Mouse (Mus musculus) adrenal gland, adult 18-20 months (tissue): ENCODE results near the gene Klhl9. TPM values are rescaled to one million over a fixed set of nuclear protein-coding genes. Genes with fewer than 3 reads are reported as not detected.
"Not testable (repeated sequence)": the region's sequence is repeated elsewhere in the genome, so short reads cannot be mapped to it uniquely, and the experiment has no call there.

Experiments
- DNase-seq, 2 experiments: peaks; one replicate each; pipeline ENCODE4 v3.0.0; 2021 to 2022; ENCODE audit warnings: low spot score in 2 of 2
- long read RNA-seq, 2 experiments: library from polyadenylated mRNA; stranded (forward); transcript quantifications; one replicate each; pipeline ENCODE4 v2.0.0; 2021
- total RNA-seq, 2 experiments: library from RNA; stranded (reverse); gene quantifications; 1 replicate in 1 of 2; 2 replicates in 1 of 2; pipeline ENCODE4 v1.2.3; 2021

Gene Klhl9
- 10 to 100 TPM; 77.8 to 85.0 TPM for total RNA-seq
- long read RNA-seq, experiment 1, full-length matches to known transcripts = 31 of 31 reads
- long read RNA-seq, experiment 1, partial matches to known transcripts = 0 of 31 reads
- long read RNA-seq, experiment 1, other reads (novel, unspliced or antisense) = 0 of 31 reads
- long read RNA-seq, experiment 2, full-length matches to known transcripts = 46 of 46 reads
- long read RNA-seq, experiment 2, partial matches to known transcripts = 0 of 46 reads
- long read RNA-seq, experiment 2, other reads (novel, unspliced or antisense) = 0 of 46 reads

GRCm38 (mm10) chr4:88721791-88722721, at the start of gene Klhl9, which contains the start of gene Gm26566:
TSS of gene Klhl9 (minus strand) at chr4:88722465.
TSS of gene Gm26566 (plus strand) at chr4:88721805.
- peak; percentile 89 for DNase-seq

- peak; percentile 37 for DNase-seq
These were observed 41.2 kb upstream of the Klhl9 start for GRCm38 (mm10) chr4:88763384-88764018.

GRCm38 (mm10) chr4:88762341-88762740, 40.1 kb upstream of the Klhl9 start:
- peak in 1 of 2 experiments; percentile 15 for DNase-seq

GRCm38 (mm10) chr4:88761776-88762175, 39.5 kb upstream of the Klhl9 start:
- DNase-seq = peak; percentile 65 to 71

GRCm38 (mm10) chr4:88760431-88760830, 38.2 kb upstream of the Klhl9 start:
- peak; percentile 57 to 67 for DNase-seq

- DNase-seq = peak in 1 of 2 experiments; percentile 16
These were observed 37.5 kb upstream of the Klhl9 start, which contains the start of gene Gm13283 for GRCm38 (mm10) chr4:88759610-88760268. TSS of gene Gm13283 (plus strand) at chr4:88760119.

- not testable (repeated sequence) for DNase-seq
These were observed 36.5 kb upstream of the Klhl9 start for GRCm38 (mm10) chr4:88758751-88759150.

GRCm38 (mm10) chr4:88757628-88758031, 35.4 kb upstream of the Klhl9 start:
- peak; percentile 86 to 90 for DNase-seq

- peak; percentile 8 to 21 for DNase-seq
These were observed 34.6 kb upstream of the Klhl9 start for GRCm38 (mm10) chr4:88756581-88757513.

- DNase-seq = peak; percentile 70 to 75
These were observed 32.6 kb upstream of the Klhl9 start, which contains the start of gene Gm13271 for GRCm38 (mm10) chr4:88754818-88755340. TSS of gene Gm13271 (plus strand) at chr4:88754868.

- no peak for DNase-seq
These were observed 27.7 kb upstream of the Klhl9 start for GRCm38 (mm10) chr4:88749926-88750325.

- DNase-seq = no peak
These were observed 21.9 kb upstream of the Klhl9 start for GRCm38 (mm10) chr4:88744207-88744606.

- DNase-seq = no peak
These were observed 20.6 kb upstream of the Klhl9 start for GRCm38 (mm10) chr4:88742771-88743371.

- no peak for DNase-seq
These were observed 19.2 kb upstream of the Klhl9 start for GRCm38 (mm10) chr4:88741426-88741825.

GRCm38 (mm10) chr4:88739036-88739435, 16.8 kb upstream of the Klhl9 start:
- no peak for DNase-seq

GRCm38 (mm10) chr4:88738480-88738879, 16.2 kb upstream of the Klhl9 start:
- DNase-seq = peak; percentile 70 to 78

GRCm38 (mm10) chr4:88727324-88727723, 5.1 kb upstream of the Klhl9 start:
- DNase-seq = peak in 1 of 2 experiments; percentile 21

- DNase-seq = no peak
These were observed 4.5 kb upstream of the Klhl9 start for GRCm38 (mm10) chr4:88726727-88727126.
